Mouse (Mus musculus): ENCODE results near the gene Sds. TPM values are rescaled to one million over a fixed set of nuclear protein-coding genes. Genes with fewer than 3 reads are reported as not detected.

Sds gene
- polyA plus RNA-seq, 1 experiment from 2014 or later, result 0.14 TPM

DNA sequence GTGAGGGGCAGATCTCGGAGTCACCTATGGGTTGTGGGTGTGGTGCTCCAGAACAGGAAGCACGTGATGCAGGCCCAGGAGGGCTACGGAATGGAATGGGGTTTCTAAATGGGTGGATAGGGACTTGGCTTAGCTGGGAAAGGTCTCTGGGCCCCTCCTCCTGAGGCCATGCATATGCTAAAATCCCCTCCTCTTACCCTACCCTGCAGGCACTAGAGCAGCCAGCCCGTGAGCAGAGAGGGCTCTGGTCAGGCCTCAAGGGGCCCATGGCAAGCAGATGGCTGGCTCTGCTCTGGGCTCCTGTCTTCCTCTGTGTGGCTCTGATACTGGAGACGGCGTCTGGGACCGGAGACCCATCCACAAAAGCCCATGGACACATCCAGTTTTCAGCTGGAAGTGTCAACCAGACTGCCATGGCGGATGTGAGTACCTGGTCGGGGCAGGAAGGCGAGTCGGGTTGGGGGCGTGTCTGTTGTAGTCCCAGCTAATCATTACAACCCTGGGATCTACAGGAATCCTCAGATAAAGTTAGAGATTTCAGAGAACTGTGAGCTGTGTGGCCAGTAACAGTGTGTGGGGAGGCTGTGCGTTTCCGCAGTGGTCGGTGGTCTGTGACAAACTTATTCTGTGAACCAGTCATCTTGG, 36.7 kb downstream of the Sds start:
- no peak for DNase-seq (ENCODE audit: low spot score)

DNA sequence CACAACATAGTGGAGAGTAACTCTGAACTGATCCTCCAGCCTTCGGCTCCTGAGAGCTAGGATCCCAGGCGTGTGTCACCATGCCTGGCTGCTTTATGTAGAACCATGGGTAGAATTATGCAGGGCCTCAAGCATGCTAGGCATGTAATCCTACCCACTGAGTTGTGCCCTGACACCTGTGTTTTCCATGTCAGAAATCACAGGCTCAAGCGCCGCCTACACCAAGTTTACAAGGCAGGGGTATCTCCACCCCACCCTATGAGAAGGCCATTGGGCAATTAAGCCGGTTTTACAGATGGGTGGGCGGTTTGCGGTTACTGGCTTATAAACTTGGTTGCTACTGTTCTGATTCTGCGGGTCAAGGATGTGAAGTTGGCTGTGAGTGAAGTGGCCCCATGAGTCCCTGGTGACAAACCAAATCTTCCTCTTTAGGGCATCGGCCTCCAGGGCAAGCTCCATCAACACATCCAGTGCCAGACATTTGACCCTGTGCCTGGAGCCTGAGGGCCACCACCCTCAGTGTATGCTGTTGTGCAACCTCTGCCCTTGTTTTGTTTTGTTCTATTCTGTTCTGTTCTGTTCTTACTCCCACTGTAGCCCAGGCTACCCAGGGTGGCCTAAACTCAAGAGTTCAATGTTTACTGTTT, 37.8 kb downstream of the Sds start:
- no peak for DNase-seq (ENCODE audit: low spot score)

- no peak for DNase-seq (ENCODE audit: low spot score)
Measured at GRCm38 (mm10) chr5:120514754-120515153, 38.4 kb downstream of the Sds start.

DNA sequence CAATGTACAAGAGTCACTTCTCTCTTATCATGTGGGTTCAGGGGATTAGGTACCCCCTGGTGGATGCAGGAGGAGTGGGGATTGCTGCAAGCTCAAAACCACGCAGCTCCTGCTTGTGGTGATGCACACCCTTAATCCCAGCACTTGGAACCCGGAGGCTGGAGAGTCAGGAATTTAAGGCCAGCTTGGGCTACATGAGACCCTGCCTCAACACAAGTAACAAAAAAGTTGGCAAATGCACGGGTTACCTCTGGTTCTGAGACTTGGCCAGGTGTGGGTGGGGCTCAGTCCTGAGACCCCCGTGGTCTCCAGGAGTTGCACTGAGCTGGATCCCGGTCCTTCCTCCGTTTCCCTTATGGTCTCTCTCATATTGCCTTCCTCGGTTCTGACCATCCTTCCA, 39.1 kb downstream of the Sds start:
- no peak for DNase-seq (ENCODE audit: low spot score)

- DNase-seq (ENCODE audit: low spot score), result no peak
Measured at GRCm38 (mm10) chr5:120516221-120516984, 40.1 kb downstream of the Sds start.

GRCm38 (mm10) chr5:120517552-120517951, 41.2 kb downstream of the Sds start:
- DNase-seq (ENCODE audit: low spot score), result no peak

DNA sequence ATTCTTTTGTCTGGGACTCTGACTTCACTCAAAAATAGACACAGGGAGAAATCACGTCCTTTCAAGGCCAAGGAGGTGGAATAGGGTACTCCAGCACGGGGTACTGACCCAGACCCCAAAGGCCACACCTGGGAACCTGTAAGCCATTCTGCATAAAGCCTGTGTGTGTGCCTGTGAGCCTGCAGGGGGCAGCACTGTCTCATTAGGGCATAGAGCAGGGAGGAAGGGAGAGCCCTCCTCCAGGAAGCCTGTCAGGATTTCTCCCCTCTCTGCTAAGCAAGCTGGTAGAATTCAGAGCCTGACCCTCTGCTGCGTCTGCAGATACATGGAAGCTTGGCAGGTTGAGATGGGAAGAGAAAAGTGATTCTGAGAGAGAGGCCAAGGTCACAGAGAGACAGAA, 46.3 kb downstream of the Sds start:
- DNase-seq (ENCODE audit: low spot score), result peak; percentile 51

DNA sequence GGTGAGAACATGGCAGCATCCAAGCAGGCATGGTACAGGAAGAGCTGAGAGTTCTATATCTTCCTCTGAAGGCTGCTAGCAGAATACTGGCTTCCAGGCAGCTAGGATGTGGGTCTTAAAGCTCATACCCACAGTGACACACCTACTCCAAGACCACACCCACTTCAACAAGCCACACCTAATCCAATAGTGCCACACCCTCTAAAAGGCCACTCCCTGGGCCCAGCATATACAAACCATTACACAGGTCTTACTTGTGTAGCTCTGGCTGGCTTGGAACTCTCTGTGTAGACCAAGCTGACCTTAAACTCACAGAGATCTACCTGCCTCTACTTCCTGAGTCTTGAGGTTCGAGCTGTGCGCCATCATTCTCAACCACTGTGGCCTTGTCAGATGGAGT, 48.4 kb downstream of the Sds start:
- DNase-seq (ENCODE audit: low spot score), result no peak

- no peak for DNase-seq (ENCODE audit: low spot score)
Measured at GRCm38 (mm10) chr5:120525737-120526136, 49.4 kb downstream of the Sds start.

DNA sequence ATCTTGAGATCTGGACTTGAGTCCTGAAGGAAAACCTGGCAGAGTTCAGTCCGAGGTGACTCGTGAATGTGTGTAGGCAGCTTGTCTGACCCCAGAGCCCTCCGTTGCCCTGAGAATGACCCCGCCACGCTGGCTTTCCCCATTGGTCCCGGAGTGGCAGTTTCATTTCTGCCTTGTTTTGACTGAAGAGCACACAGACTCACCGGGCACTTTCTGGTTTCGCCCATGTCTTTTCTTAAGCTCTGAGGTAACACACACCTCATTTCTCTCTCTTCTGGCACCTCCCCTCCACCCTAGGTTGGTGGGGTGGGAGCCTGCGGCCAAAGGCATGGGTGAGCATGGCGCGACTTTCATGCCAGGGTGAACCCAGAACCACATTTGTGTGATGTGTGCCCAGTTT, 50.0 kb downstream of the Sds start:
- DNase-seq (ENCODE audit: low spot score), result no peak

DNA sequence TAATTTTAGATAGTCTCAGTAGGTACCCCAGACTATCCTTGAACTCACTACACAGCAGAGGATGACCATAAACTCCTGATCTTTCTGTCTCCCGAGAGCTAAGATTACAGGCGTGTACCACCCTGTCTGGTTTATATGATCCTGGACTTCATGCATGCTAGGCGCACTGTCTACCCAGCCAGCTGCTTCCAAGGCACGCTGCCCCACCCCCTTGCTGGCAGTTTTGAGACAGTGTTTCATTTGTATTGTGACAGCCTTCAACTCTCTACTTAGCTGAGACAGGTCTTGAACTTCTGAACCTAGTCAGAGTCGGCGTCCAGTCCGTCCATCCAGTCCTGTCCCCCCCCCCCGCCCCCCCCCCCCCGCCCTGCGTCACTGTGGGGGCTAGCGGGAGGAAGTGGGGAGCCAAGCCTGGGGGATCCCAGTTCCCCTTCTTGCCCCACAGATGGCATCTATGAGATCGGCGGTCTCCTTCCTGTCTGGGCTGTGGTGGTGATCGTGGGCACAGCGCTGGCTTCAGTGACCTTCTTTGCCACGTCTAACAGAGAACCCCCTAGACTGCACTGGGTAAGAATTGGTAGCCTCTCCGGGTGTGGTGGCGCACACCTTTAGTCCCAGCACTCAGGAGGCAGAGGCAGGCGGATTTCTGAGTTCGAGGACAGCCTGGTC, 51.1 kb downstream of the Sds start:
- peak; percentile 43 for DNase-seq (ENCODE audit: low spot score)

DNA sequence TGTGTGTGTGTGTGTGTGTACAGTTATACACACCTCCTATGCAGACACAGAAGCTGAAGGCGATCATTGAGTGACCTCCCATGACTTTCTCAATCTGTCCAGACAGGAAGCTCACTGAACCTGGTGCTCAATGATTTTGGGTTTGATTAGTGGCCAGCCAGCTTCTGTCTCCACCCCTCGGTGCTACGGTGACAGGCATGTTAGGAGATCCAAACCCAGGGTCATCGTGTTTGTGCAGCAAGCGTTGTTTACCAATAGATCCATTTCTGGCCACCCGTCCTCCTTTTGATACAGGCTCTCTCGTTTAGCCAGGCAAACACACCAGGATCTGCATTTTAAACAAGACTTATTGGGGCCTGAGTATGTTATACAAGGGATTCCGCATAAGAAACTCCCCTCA, 55.3 kb downstream of the Sds start:
- DNase-seq (ENCODE audit: low spot score), result no peak

Other genes with a start within 250 kb of the Sds start
- gene Lhx5, start 44.8 kb upstream of the Sds start, polyA plus RNA-seq (2015; fragmentation: Nextera tagmentation; extraction: Ambion mirVana), result 0.05 TPM in 1 of 2 replicates, not detected in the other
- 1.2 and 1.3 TPM in 2 replicates for gene Sdsl, start 3.7 kb upstream of the Sds start, polyA plus RNA-seq (2015; fragmentation: Nextera tagmentation; extraction: Ambion mirVana)
- 31.0 and 33.9 TPM in 2 replicates for gene Plbd2, start 27.1 kb downstream of the Sds start, polyA plus RNA-seq (2015; fragmentation: Nextera tagmentation; extraction: Ambion mirVana)
- 4.6 and 5.0 TPM in 2 replicates for gene Slc8b1, start 34.6 kb downstream of the Sds start, polyA plus RNA-seq (2015; fragmentation: Nextera tagmentation; extraction: Ambion mirVana)
- 33.3 and 48.6 TPM in 2 replicates for gene Tpcn1, start 112.1 kb downstream of the Sds start, polyA plus RNA-seq (2015; fragmentation: Nextera tagmentation; extraction: Ambion mirVana)
- 1.5 and 1.7 TPM in 2 replicates for gene Iqcd, start 112.5 kb downstream of the Sds start, polyA plus RNA-seq (2015; fragmentation: Nextera tagmentation; extraction: Ambion mirVana)
- 10.7 TPM in 2 replicates for gene Rita1, start 136.1 kb downstream of the Sds start, polyA plus RNA-seq (2015; fragmentation: Nextera tagmentation; extraction: Ambion mirVana)
- 106 and 108 TPM in 2 replicates for gene Ddx54, start 136.2 kb downstream of the Sds start, polyA plus RNA-seq (2015; fragmentation: Nextera tagmentation; extraction: Ambion mirVana)
- 0.23 and 0.30 TPM in 2 replicates for gene Cfap73, start 157.7 kb downstream of the Sds start, polyA plus RNA-seq (2015; fragmentation: Nextera tagmentation; extraction: Ambion mirVana)
- 11.4 and 11.8 TPM in 2 replicates for gene Rasal1, start 172.3 kb downstream of the Sds start, polyA plus RNA-seq (2015; fragmentation: Nextera tagmentation; extraction: Ambion mirVana)
- gene Dtx1, start 235.4 kb downstream of the Sds start, polyA plus RNA-seq (2015; fragmentation: Nextera tagmentation; extraction: Ambion mirVana), result 43.4 and 43.7 TPM in 2 replicates

Data from thymus, postnatal 0 days (tissue).